Mouse (Mus musculus): ENCODE measurements around the gene Gm11168. TPM values are rescaled to one million over a fixed set of nuclear protein-coding genes. Genes with fewer than 3 reads are reported as not detected.
"Not testable (repeated sequence)": the region's sequence is repeated elsewhere in the genome, so short reads cannot be mapped to it uniquely, and the experiment has no call there.

Gm11168 gene
- polyA plus RNA-seq, 1 experiment from 2014 or later, result not detected

DNA sequence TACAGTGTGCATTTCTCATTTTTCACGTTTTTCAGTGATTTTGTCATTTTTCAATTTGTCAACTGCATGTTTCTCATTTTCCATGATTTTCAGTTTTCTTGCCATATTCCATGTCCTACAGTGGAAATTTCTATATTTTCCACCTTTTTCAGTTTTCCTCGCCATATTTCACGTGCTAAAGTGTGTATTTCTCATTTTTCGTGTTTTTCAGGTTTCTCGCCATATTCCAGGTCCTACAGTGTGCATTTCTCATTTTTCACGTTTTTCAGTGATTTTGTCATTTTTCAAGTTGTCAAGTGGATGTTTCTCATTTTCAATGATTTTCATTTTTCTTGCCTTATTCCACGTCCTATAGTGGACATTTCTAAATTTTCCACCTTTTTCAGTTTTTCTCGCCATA is 33.4 kb downstream of the Gm11168 start, which contains the start of gene Gm10715:
Gm10715 (plus strand) TSS at position 301 of the 400 bp plus-strand sequence.
- WGBS, result 81% methylated on average over 6 of the region's 8 CpGs
- not testable (repeated sequence) for H3K27me3 ChIP-seq (replicated peaks; ENCODE audit: control insufficient read depth, insufficient read depth, low read length); ATAC-seq; H3K36me3 ChIP-seq (ENCODE audit: control insufficient read depth, insufficient read depth, low read length); H3K27ac ChIP-seq (ENCODE audit: low read length); H3K4me2 ChIP-seq (ENCODE audit: low read depth, low read length); H3K9ac ChIP-seq (ENCODE audit: low read depth, low read length); H3K4me3 ChIP-seq (ENCODE audit: low read length); H3K4me1 ChIP-seq (ENCODE audit: control insufficient read depth, insufficient read depth, low read length); H3K9me3 ChIP-seq (ENCODE audit: control insufficient read depth, low read length)

DNA sequence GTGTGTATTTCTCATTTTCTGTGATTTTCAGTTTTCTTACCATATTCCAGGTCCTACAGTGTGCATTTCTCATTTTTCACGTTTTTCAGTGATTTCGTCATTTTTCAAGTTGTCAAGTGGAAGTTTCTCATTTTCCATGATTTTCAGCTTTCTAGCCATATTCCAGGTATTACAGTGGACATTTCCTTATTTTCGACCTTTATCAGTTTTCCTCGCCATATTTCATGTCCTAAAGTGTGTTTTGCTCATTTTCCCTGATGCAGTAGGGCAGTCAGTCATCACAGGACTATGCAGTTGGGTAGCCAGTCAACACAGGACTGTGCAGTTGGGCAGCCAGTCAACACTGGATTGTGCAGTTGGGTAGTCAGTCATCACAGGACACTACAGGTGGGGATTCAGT is 35.0 kb downstream of the Gm11168 start:
- not testable (repeated sequence) for H3K36me3 ChIP-seq (ENCODE audit: control insufficient read depth, insufficient read depth, low read length); ATAC-seq; H3K4me1 ChIP-seq (ENCODE audit: control insufficient read depth, insufficient read depth, low read length); H3K27ac ChIP-seq (ENCODE audit: low read length); H3K9me3 ChIP-seq (ENCODE audit: control insufficient read depth, low read length); H3K4me3 ChIP-seq (ENCODE audit: low read length); H3K4me2 ChIP-seq (ENCODE audit: low read depth, low read length); H3K27me3 ChIP-seq (replicated peaks; ENCODE audit: control insufficient read depth, insufficient read depth, low read length); H3K9ac ChIP-seq (ENCODE audit: low read depth, low read length)
- WGBS, result 66% methylated on average over 4 of the region's 4 CpGs

Small RNA genes lying within 50 kb of the gene (microRNA-seq; reads per million reads assigned to microRNA genes)
- gene Mir101c, result not detected

Other genes with a start within 250 kb of the Gm11168 start
- not detected in 2 replicates for gene Gm10722, start 2.4 kb upstream of the Gm11168 start, polyA plus RNA-seq (2015; fragmentation: Nextera tagmentation; extraction: Ambion mirVana)
- not detected in 2 replicates for gene Gm10721, start 9.8 kb downstream of the Gm11168 start, polyA plus RNA-seq (2015; fragmentation: Nextera tagmentation; extraction: Ambion mirVana)
- not detected in 2 replicates for gene Gm10720, start 12.3 kb downstream of the Gm11168 start, polyA plus RNA-seq (2015; fragmentation: Nextera tagmentation; extraction: Ambion mirVana)
- gene Gm10719, start 14.1 kb downstream of the Gm11168 start, polyA plus RNA-seq (2015; fragmentation: Nextera tagmentation; extraction: Ambion mirVana), result not detected in 2 replicates
- gene Gm10718, start 20.2 kb downstream of the Gm11168 start, polyA plus RNA-seq (2015; fragmentation: Nextera tagmentation; extraction: Ambion mirVana), result 0.46 TPM in 1 of 2 replicates, not detected in the other
- not detected in 2 replicates for gene Gm10717, start 22.1 kb downstream of the Gm11168 start, polyA plus RNA-seq (2015; fragmentation: Nextera tagmentation; extraction: Ambion mirVana)
- gene Gm17535, start 31.3 kb downstream of the Gm11168 start, polyA plus RNA-seq (2015; fragmentation: Nextera tagmentation; extraction: Ambion mirVana), result not detected in 2 replicates
- not detected in 2 replicates for gene Gm10715, start 33.5 kb downstream of the Gm11168 start, polyA plus RNA-seq (2015; fragmentation: Nextera tagmentation; extraction: Ambion mirVana)